Mouse (Mus musculus) adrenal gland, postnatal 14 days (tissue): ENCODE measurements around the gene Cdc42bpa. TPM values are rescaled to one million over a fixed set of nuclear protein-coding genes. Genes with fewer than 3 reads are reported as not detected.

Source experiments
- DNase-seq: peaks from one replicate; pipeline ENCODE4 v3.0.0; 2021; ENCODE audit warnings: mixed read lengths
- long read RNA-seq, 2 experiments: library from polyadenylated mRNA; stranded (forward); transcript quantifications; one replicate each; pipeline ENCODE4 v2.0.0; 2021
- total RNA-seq: library from RNA; stranded (reverse); gene quantifications from 2 replicates; pipeline ENCODE4 v1.2.3, GENCODE M21; 2021

Cdc42bpa gene
- 51.2 and 57.6 TPM in 2 replicates for total RNA-seq
- long read RNA-seq, experiment 1, full-length matches to known transcripts: 1 of 5 reads
- long read RNA-seq, experiment 1, partial matches to known transcripts: 1 of 5 reads
- long read RNA-seq, experiment 1, other reads (novel, unspliced or antisense): 3 of 5 reads
- long read RNA-seq, experiment 2, full-length matches to known transcripts: 2 of 5 reads
- long read RNA-seq, experiment 2, partial matches to known transcripts: 2 of 5 reads
- long read RNA-seq, experiment 2, other reads (novel, unspliced or antisense): 1 of 5 reads

DNA sequence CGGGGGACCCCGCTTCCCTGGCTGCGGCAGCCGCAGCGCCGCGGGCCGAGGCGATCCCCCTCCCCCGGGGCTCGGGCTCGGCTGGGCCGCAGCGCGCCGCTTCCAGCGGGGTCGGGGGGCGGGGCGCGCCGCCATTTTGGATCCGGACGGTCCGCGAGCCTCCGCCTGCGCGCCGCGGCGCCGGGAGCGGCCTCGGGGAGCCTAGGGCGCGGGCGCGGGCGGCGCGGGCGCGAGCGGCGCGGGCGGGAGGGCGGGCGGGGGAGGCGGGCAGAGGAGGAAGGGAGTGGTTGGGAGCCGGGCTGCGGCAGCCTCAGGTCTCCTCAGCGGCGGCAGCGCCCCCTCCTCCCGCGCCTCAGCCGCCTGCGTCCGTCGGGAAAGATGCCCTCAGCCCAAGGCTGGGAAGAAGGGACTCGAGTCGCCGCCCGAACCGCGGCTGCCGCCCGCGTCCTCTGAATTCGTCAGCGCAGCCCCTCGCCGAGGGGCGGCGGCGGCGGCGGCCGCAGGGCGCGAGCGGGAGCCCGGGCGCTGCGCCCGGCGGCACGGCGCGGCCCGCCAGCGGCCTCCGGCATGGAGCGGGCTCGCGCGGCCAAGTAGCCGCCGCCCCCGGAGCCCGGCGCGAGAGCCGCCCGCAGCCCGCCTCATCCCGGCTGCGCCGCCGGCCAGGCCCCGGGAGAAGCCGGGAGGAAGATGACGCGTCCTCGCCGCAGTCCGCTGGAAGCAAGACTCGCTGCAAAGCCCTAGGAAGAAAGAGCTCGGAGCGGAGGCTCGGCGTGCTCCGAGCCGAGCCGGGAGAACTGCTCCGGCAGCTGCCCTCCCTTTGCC lies at the start of gene Cdc42bpa:
Cdc42bpa (plus strand) TSS at position 752 of the 822 bp plus-strand sequence.
- peak; percentile 92 for DNase-seq

DNA sequence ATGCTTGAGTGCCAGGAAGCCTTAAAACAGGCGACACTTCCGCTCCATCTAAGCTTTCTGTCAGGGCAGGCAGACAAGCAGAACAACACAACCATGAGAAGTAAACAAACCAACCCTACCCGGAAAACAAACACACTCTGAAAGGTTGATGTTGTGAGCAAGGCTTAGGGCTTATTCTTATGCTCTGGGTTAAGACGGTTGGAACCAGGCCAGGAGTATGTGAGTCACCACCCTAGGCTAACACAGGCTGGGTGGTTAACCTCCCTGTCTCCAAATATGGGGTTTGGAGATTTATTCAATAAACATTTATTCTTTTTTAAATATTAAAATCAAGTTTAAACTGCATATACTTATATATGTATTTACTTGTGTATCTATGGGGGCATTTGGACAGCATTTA lies 46.8 kb upstream of the Cdc42bpa start:
- peak; percentile 82 for DNase-seq

DNA sequence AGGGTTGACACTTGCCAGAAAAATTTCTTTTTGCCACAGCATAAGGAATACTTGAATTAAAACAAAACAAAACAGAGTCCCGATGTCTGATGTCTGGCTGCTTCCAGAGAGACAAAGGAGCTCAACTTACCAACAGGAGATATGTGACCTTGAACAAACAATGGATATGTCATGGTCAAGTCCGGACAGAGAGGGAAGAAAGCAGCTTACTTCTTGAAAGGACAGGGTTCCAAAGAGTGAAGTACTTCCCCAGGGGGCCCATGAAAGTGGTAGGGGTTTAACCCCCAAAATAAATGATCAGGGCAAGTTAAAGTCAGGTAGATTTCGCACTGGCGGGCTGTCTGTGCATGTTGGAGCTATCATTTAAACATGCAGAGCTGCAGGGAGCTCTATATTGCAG lies 43.2 kb upstream of the Cdc42bpa start:
- no peak for DNase-seq

DNA sequence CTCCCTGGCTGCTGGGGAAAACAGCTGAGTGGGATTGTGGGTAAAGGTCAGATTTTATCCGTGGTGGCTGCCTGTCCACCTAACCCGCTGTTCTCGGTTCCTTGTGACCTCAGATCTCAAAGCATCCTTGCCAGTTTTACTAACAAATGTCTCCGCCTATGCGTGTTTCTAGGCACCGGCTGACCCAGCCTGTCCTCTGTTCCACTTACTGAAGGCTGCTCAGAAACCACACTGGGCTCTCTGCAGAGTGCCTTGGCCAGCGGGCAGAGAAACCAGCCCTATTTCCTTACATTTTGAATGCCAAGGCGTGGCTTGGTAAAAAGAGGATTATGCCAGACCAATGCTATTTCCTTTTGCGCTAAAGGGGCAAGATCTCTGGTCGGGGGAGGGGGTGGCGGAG lies 42.8 kb upstream of the Cdc42bpa start:
- no peak for DNase-seq

DNA sequence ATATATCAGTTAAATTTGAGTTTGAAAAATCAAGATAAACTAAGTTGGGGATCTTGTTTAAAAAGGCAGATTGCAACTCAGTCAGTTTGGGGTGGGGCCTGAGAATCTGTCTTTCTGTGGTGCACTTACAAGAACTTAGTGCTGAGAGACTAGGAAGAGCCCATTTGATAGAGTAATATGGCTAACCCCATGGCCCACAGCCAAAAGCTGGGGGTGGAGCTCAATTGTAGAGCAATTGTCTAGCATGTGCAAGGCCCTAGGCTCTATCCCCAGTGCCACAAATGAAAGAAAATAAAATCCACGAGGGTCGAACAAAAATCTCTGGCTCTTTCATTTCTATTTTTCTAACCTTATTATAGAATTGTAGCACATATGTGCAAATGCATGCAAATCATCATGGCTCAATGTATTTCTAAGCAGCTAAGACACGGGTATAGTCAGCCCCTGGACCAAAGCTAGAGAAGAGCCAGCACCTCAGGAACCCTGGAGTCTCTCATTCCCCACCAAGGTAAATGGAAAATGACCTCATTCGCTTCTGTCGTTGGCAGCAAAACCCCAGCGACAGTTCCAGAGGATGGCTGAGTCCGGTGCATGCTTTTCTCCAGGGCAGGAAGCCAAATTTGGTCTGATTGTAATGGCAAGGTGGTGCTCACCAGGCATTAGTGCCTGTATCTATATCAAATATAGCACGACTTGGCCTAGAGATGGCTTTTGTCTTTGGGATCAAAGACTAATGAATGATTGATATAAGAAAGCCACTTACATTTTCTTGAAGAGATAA lies 40.4 kb upstream of the Cdc42bpa start:
- no peak for DNase-seq

DNA sequence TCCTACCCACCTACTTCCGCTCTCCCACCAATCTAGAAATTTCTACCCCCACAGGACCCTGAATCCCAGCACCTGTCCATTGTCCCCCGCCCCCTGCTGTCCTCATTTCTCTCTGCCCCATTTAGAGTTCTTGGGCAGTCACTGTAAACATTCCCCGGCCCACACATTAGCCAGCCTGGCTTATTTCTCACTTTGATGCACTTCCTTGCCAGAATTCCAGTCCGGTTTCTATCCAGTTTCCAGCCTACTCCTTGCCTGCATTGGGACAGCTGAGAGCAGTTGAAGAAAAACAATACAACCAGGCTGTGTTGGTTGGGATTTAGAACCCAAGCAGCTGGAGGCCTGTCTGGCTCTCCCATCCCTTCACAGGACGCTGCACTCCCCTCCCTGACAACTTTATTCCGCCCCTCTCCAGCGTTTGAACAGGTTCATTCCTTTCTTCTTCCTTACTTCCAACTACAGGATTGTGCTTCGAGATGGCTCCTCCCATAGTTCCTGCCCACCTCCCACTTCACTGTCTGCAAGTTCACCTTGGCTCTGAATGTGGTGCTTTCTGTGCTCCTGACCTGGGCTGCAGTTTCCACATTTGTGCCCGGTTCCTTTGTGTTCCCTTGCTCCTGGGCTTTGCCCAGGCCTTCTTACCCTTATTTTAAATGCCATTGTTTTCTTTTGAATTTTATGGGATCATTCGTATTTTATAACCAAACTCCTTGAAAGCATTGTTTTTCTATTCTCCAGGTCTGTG lies 36.4 kb upstream of the Cdc42bpa start:
- DNase-seq: no peak

DNA sequence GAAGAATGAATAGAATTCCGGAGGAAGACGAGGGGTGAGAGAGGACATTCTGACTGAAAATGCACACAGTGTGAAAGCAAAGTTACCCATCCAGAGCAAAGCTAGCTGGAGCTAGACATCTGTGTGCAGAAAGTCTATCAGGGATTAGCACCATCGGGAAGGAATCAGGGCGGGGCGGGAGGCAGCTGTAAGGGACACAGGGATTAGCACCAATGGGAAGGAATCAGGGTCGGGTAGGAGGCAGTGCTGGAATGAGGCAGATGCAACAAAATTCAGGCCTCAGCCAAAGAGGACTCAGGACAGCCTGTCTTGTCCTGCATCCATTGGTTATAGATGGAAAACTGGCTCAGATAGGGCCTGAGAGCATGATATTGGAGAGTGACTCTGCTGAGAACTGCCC lies 34.0 kb upstream of the Cdc42bpa start:
- DNase-seq: no peak

DNA sequence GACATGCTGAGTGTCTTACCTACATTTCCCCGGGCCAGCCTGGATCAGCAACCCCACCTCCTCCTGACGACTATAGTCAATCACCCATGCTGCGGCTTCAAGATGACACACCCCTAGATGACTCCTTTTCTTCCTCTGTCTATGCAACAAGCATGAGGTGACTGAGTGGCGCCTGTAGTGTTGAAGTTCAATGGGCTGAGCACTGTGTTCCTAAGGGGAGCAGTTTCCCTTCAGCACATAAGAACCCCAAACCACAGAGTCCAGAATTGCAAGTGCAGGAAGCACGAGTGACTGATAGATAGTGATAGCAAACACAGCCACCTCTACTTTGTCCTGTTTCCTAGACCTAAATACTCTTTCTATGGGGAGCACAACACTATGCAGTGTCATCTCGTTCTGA lies 33.2 kb upstream of the Cdc42bpa start:
- no peak for DNase-seq

DNA sequence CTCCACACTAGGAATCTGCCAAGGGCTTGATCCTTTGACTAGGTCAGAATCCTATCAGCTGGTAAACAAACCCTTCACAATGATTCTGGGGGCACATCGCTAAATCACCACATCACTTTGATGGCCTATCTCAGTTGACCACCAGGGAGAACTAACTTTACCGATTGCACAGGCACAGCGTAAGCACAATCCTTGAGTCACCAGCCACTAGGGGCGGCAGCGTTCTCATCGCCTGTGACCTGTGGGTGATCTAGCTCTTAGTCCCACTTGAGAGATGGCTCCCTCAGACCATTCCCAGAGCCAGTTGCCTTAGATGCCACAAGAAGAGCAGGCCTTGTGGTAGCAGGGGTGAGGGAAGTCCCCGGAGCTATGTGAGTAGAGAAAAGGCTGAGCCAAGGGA lies 31.4 kb upstream of the Cdc42bpa start:
- no peak for DNase-seq

DNA sequence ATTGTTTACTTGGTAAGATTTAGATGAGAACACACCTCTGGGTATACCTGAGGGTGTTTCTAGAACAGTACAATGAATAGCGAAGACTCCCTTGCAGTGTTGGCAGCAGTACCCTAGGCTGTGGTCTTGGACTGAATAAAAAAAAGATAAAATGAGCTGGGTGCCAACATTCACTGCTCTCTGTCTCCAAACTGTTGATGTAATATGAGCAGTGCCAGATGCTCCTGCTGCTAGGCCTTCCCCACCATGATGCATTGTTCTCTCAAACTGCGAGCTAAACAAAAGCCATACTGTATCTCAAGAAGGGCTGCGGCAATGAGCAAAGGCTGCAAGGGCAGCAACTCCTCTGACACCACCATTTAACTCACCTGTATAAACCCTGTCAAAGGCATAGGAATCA lies 29.0 kb upstream of the Cdc42bpa start:
- DNase-seq: no peak

DNA sequence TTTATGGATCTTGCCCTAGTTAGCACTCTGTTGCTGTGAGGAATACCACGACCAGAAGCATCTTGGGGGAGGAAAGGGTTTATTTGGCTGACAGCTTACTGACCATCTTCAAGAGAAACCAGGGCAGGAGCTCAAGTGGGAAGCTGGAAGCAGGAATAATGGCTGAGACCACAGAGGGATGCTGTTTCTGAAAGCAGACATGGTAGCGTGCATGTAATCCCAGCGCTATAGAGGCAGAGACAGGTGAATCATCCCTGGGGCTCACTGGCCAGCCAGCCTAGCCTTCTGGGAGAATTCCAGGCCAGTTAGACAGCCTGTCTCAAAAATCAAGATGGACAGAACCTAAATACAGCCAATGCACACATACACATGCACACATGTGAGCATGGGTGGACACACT lies 26.2 kb upstream of the Cdc42bpa start:
- no peak for DNase-seq

DNA sequence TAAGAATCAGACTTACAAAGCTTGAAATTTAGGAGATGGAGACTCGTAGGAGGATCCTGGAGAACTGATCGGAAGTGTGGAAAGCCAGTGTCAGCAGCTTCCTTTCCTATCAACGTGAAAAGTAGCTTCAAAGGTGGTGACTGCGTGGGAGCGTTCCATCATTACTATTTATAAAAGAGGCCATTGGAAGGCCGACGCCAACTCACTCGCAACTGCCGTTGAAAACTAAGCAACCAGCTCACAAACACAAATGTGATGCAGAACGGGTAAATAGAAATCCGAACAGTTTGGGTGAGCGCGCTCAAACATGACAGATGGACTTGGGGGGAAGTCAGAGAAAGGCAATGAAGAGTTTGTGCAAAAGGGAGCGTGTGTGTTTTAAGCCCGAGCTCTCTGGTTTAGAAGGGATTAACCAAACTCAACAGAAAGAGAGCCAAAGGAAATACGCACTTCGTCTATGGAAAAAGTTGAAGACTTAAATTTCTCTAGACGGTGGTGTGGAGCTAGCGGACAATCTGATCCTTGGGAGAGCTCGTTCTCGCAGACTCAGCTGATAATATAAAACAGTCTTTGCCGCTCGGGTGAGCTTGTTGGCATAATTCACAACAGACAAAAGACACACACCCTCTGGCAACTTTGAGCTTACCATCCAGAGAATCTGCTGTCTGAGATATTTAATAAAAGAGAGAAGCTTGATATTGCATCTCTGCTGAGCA lies 20.0 kb upstream of the Cdc42bpa start:
- DNase-seq: no peak

DNA sequence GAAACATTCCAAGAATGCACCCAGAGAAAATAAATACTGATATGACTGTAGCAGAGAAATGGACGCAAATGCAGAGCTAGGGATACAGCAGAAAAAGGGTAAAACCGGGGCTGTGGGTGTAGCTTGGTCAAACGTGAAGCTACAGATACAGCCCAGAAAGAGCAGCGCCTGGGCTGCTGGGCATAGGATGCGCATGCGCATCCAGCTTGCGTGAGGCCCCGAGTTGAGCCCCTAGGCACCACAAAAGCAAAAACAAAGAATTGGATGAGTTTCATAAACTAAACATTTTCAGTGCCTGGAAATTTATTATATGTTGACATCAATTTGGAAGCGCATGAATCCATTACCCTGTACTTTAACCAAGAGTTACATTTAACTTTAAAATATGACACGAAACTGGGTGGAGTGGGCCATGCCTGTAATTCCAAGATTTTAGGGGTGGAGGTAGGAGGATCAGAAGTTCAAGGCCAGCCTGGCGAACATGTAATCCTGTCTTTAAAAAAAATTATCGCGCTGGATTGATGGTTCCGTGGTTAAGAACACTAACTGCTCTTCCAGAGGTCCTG lies 19.4 kb upstream of the Cdc42bpa start:
- no peak for DNase-seq

DNA sequence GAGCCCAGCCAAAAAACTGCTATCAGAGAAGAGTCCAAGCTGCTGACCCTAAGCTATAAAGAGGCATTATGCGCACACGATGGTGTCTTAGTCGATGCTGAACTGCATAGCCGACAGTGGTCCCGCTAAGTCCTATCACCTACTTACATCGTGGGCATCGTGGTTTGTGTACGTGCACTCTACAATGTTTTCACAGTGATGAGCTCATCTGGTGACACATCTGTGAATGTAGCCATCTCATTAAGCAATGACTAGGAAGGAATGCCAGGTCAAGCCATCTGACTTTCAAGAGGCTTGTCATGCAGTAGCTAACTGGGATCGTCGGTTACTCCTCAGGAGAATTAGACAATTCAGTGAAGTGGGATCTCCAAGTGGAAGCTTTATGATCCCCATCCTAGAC lies 15.3 kb upstream of the Cdc42bpa start:
- no peak for DNase-seq

DNA sequence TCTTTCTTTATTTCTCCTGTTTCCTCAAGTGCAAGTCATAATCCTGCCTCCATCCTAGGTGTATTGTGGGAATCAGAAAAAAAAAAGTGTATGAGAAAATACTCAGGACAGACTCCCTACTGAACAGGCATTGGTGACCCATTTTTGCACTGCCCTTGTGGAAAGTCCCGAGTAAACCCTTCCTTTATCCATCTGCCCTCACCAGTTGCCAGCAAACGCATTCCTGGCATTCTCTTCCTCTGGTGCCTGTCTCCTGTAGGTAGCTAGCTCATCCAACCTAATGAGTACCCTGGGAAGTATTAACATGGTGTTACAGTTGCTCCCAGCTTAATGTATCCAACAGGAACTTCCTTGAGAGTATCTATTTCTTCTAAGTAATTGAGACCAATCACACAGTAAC lies 13.7 kb upstream of the Cdc42bpa start:
- DNase-seq: no peak

DNA sequence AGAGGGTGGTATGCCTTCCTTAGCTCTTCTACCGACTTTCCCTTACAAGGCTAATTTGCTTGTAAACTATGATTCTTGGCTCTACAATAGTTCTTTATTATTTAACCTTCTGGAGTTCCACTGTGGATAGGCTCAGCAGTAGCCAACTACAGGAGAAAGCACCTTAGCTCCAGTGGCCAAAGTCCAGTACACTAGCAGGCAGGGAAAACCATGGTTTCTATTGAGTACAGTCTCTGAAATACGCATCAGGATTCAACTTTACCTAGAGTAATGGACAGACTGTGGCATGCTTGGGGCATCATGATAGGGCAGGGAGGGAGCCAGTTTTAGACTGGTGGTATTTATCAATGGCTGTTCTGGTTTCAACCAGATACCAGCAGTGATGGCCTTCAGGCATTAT lies 12.6 kb upstream of the Cdc42bpa start:
- DNase-seq: no peak

DNA sequence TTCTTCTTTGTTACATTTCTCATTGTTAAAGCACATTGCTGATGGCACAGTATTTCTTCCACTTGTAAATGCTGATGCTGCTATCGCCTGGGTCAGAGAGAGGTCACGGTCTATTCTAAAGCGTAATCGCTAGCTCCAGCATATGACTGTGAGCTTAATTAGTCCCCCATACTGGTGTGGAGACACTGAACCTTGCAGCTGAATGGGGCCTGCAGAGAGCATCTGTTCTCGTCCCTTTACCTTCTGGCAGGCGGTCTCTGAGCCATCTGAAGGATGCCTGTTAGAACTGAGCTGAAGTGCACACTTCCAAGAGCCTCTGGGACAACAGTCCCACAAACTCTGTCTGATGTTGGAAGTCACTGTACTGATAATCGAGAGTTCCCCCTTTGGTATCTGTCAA lies 8.7 kb upstream of the Cdc42bpa start:
- DNase-seq: no peak

DNA sequence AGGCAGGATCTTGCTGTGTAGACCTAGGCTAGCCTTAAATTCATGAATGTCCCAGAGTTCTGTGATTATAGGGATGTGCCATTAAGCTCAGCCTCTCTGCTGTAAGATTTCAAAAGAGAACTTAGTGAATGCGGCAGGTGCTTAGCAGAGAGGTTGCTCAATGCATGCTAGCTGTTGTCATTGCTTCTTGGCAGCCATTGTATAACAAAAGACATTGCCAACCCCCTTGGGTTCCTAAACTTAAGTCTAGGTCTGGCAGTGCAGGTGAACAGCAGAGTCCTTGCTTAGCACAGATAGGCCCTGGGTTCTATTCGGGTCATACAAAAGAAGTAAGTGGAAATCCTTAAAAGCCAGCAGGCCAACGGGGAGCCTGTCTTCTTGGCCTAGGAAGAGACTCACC lies 7.0 kb upstream of the Cdc42bpa start:
- no peak for DNase-seq

DNA sequence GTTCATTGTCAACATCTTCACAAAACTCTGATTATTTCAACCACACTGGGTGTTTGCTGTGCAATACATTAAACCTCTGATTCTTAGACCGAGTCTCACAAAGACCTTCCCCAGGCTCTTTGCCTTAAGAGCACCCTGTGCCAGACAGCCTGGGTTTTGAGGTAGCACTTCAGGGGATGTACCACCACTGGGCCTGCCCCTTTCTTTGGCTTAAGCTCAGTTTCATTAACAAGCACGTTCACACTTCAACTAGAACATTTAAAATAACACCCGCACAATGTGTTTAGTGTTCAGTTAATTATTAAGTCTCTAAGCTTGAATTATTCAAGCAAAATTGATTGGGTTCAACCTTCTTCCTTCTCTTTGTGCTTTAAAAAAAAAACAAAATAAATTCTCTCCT lies 2.8 kb upstream of the Cdc42bpa start:
- no peak for DNase-seq

DNA sequence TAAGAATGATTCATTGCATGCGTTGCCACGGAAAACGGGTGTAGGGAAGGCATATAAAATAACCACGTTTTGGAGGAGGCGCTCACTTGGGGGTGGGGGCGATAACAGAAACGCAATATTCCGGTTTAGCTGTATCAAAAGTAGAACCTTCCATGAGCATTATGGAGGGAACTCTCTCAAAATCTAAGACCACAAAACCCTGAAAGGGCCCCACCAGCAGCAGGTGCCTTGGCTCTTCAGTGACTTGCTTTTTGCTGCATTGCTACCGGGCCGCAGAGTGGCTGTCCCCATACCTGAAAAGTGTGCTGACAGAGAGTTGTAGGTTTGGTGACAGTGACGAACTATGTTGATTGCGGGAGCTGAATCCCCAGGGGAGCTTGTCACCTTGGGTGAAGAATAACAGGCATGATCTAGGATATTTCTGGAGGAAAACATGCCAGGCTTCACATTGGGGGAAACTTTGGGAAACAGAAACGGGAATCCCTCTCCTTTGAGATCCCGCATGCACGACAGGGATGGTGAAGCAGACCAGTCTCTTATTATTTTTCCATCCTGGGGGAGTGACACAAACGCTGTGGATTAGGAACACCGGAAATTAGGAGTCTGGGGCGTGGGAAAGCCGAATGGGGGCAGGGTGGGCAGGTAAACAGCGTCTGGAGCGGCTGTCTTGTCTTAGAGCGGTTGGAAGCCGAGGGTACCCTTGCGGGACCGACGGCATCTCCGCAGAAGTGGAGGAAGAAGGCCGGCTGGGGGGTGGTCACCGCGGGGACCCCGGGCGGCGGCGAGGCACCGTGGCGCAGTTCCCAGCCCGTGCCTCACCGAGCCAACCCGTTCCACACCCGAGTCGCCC lies 1.2 kb upstream of the Cdc42bpa start:
- DNase-seq: peak; percentile 58

DNA sequence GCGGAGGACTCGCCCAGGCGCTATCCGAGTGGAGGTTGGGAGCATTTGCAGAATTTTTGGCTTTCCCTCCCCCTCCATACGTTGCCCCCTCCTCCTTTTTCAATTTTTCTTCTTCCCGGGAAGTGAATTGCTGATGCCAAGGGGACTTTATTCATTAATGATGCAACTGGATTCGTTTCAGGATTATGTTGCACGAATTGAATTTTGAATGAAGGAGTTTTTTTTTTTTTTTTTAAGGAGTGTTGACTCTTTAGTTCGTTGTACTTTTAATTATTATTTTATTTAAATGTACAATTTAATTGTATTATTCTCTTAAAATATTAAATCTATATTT lies 238 bp downstream of the Cdc42bpa start:
- no peak for DNase-seq
